Mouse (Mus musculus): ENCODE results near the gene Zfp644. TPM values are rescaled to one million over a fixed set of nuclear protein-coding genes. Genes with fewer than 3 reads are reported as not detected.
A peak's percentile ranks its signal among the peaks of the same experiment; 100 is the strongest.

Gene Zfp644
- polyA plus RNA-seq, 1 experiment from 2014 or later = 116 TPM

DNA sequence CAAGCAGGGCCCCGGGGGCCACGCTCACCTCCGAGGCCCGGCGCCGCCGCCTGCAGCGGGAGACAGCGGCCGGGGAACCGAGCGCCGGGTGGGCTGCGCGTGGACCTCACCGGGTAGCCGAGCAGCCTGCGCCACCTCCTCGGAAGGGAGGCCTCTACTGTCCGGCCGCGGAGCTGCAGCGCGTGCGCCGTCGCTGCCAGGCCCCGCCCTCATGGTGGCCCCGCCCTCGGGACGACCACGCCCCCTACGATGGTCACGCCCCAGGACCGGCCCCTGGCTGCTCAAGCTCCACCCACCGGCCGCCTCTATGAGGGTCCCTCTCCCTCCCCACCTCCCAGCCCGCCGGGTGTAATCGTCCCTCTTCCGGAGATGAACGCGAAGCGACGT, 122.5 kb downstream of the Zfp644 start:
- peak; percentile 92 for ATAC-seq (ENCODE audit: low FRiP score, low TSS enrichment)
- Histone ChIP-seq H3K9ac (replicated peaks; ENCODE audit: low read length) (peak overlapping the region; percentile 76), H3K4me3 (replicated peaks; ENCODE audit: low read depth, low read length) (peak overlapping the region; percentile 66), H3K4me2 (ENCODE audit: low read length) (peak overlapping the region; percentile 95), H3K4me1 (ENCODE audit: control insufficient read depth, insufficient read depth, low read length) (no peaks in the 10 kb centered on the region), H3K27me3 (ENCODE audit: control insufficient read depth, insufficient read depth, low read length) (peaks cover 17% of the 10 kb centered on the region; the same call in 1 of the 2 replicates), H3K36me3 (ENCODE audit: control insufficient read depth, insufficient read depth, low read length) (no peaks in the 10 kb centered on the region), H3K9me3 (ENCODE audit: control insufficient read depth, low read length) (no peaks in the 10 kb centered on the region), H3K27ac (replicated peaks; ENCODE audit: low read depth, low read length) (peak overlapping the region; percentile 67)
- DNase-seq = peak; percentile 90
- WGBS = under 1% methylated on average over 45 of the region's 45 CpGs

DNA sequence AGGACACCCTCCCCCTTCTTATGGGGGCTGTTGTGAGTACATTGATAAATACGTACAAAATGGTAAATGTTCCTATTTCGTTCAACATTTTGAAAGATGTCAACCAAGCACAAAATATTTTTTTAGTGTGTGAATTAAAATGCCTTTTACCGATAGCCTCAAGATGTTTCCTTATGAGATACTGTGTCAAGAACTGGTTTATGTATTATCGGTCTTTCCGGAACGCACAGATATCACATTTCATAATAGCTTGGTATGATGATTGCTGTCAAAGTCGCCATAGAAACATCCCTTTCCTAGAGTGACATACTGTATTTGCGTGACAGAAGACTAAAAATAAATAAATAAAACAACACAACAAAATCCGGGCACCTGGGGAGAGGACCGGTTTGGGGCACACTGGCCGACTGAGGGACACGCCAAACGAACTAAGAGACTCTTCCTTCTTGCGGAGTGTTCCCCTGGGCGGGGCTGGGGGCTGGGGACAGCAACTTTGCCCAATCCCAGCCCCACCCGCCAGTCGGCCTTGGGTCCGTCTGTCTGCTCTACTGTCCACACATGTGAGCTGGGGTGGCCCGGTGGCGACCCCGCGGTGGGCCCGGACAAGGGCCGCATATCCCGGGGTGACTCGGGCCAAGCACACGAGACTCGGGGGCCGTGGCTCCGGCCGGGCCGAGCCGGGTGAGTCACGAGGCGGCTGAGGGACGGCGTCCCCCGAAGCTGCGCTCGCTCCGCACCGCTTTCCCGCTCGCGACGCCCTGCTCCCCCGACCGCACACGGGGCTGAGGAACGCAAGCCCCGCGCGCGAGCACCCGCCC, 123.1 kb downstream of the Zfp644 start:
- 5% methylated on average over 55 of the region's 55 CpGs for WGBS
- H3K4me1 ChIP-seq (ENCODE audit: control insufficient read depth, insufficient read depth, low read length) = no peaks in the 10 kb centered on the region
- ATAC-seq (ENCODE audit: low FRiP score, low TSS enrichment) (peak; percentile 72), DNase-seq (peak; percentile 37)
- H3K36me3 ChIP-seq (ENCODE audit: control insufficient read depth, insufficient read depth, low read length) = no peaks in the 10 kb centered on the region
- peak overlapping the region; percentile 76 for H3K9ac ChIP-seq (replicated peaks; ENCODE audit: low read length)
- no peaks in the 10 kb centered on the region for H3K9me3 ChIP-seq (ENCODE audit: control insufficient read depth, low read length)
- H3K4me2 ChIP-seq (ENCODE audit: low read length) = peak overlapping the region; percentile 95
- H3K4me3 ChIP-seq (replicated peaks; ENCODE audit: low read depth, low read length) = peak overlapping the region; percentile 66
- peaks cover 17% of the 10 kb centered on the region; the same call in 1 of the 2 replicates for H3K27me3 ChIP-seq (ENCODE audit: control insufficient read depth, insufficient read depth, low read length)
- H3K27ac ChIP-seq (replicated peaks; ENCODE audit: low read depth, low read length) = peak overlapping the region; percentile 67

Other genes starting within 250 kb of the Zfp644 start
- gene Barhl2, start 239.1 kb downstream of the Zfp644 start, polyA plus RNA-seq (2014; fragmentation: Nextera tagmentation; extraction: Ambion mirVana) = 12.2 and 14.4 TPM in 2 replicates
- gene Gm17304, start 88.2 kb downstream of the Zfp644 start, polyA plus RNA-seq (2014; fragmentation: Nextera tagmentation; extraction: Ambion mirVana) = not detected in 2 replicates
- 7.9 and 9.2 TPM in 2 replicates for gene Hfm1, start 229.0 kb upstream of the Zfp644 start, polyA plus RNA-seq (2014; fragmentation: Nextera tagmentation; extraction: Ambion mirVana)

Measured in midbrain, embryonic 14.5 days (tissue).